Mouse (Mus musculus): ENCODE measurements around the gene Amd2. TPM values are rescaled to one million over a fixed set of nuclear protein-coding genes. Genes with fewer than 3 reads are reported as not detected.

Gene Amd2
- 2.0 and 2.3 TPM in 2 replicates for polyA plus RNA-seq (2015; fragmentation: Nextera tagmentation; extraction: Ambion mirVana)

DNA sequence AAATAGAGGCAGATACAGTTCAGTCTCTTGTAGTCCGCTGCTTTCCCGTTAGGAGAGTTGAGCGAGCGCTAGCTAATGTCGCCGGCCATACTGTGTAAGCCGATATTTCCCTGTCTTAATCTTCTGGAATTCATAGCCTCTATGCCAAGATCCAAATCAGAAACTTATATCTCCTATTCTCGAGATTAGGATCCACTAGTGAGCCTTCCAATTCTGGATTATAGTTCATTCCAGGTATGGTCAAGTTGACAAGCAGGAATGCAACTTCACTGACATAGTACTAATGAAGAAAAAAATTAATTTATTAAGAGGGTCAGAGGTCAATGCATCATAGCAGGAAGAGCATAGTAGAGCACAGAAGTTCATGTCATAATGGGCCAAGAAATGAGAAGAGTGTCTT lies at the start of gene Amd2:
Gene Amd2 (minus strand): TSS at position 101 of the 400 bp plus-strand sequence.
- no peak within 1 kb of the TSS for H3K4me3 ChIP-seq (ENCODE audit: low read depth, low read length)
- TF ChIP-seq CTCF (IDR thresholded peaks at IDR 0.05; ENCODE audit: low read depth) (no peak), EP300 (IDR thresholded peaks at IDR 0.05; ENCODE audit: low read depth) (no peak)
- H3K36me3 ChIP-seq (replicated peaks; ENCODE audit: insufficient read depth, low read length), result no peaks in the 10 kb centered on the region
- H3K4me1 ChIP-seq (ENCODE audit: insufficient read depth), result no peaks in the 10 kb centered on the region
- WGBS (ENCODE audit: insufficient replicate concordance), result 77% methylated on average over 8 of the region's 8 CpGs
- DNase-seq (no peak), ATAC-seq (no peak)
- H3K4me2 ChIP-seq (ENCODE audit: low read depth, low read length), result no peak within 1 kb of the TSS
- no peaks in the 10 kb centered on the region for H3K27me3 ChIP-seq (ENCODE audit: insufficient read depth, low read length)
- no peak within 1 kb of the TSS for H3K27ac ChIP-seq (ENCODE audit: low read depth)
- H3K9ac ChIP-seq (replicated peaks), result no peak within 1 kb of the TSS
- no peaks in the 10 kb centered on the region for H3K9me3 ChIP-seq (ENCODE audit: low read length)

DNA sequence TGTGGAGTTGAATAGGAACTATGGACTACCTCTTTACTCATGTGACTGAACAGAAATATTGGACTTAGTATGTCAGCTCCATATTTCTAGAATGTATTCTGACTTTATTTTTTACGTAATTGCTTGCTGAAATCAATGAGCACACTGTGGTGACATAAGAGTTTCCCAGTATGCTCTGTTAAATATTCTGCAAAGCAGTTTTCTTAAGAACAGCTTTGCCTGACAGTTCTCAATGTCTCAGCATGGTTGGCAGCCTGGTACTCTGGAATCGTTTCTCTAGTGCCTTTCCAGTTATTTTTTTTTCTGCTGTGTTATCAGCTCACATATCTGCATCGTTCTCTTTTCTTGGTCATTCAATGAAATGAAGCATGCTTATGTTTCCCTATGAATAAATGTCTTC lies 49.6 kb upstream of the Amd2 start:
- H3K4me3 ChIP-seq (ENCODE audit: low read depth, low read length), result no peak overlapping the region
- no peaks in the 10 kb centered on the region for H3K36me3 ChIP-seq (replicated peaks; ENCODE audit: insufficient read depth, low read length)
- H3K27ac ChIP-seq (ENCODE audit: low read depth), result no peak overlapping the region
- TF ChIP-seq EP300 (IDR thresholded peaks at IDR 0.05; ENCODE audit: low read depth) (no peak), CTCF (IDR thresholded peaks at IDR 0.05; ENCODE audit: low read depth) (no peak)
- H3K4me1 ChIP-seq (ENCODE audit: insufficient read depth), result no peaks in the 10 kb centered on the region
- no peak for ATAC-seq
- WGBS (ENCODE audit: insufficient replicate concordance), result 64% methylated on average over 3 of the region's 3 CpGs
- no peaks in the 10 kb centered on the region for H3K27me3 ChIP-seq (ENCODE audit: insufficient read depth, low read length)
- no peaks in the 10 kb centered on the region for H3K9me3 ChIP-seq (ENCODE audit: low read length)
- no peak for DNase-seq
- H3K9ac ChIP-seq (replicated peaks), result no peak overlapping the region
- H3K4me2 ChIP-seq (ENCODE audit: low read depth, low read length), result no peak overlapping the region

DNA sequence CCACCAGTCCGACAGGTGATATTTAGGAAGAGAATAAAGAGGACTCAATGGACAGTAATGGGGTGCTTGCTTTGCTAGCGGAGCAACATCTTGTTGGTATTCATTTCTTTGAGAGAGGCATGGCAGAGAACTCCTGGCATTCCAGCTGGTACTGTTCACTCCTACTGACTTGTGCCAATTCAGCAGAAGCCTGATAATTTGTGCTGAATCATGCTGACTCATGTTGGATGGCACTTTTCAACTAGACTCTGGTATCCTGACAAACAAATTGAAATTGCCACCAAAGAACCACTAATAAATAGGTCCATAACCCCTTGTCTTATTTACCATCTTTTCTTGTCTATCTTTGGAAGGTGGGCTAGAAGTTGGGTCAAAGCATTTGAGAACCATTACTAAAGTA lies 25.9 kb upstream of the Amd2 start:
- no peak for DNase-seq
- ATAC-seq, result no peak
- 83% methylated on average over 2 of the region's 2 CpGs for WGBS (ENCODE audit: insufficient replicate concordance)
- Histone ChIP-seq H3K9ac (replicated peaks) (no peak overlapping the region), H3K36me3 (replicated peaks; ENCODE audit: insufficient read depth, low read length) (no peaks in the 10 kb centered on the region), H3K9me3 (ENCODE audit: low read length) (no peaks in the 10 kb centered on the region), H3K4me1 (ENCODE audit: insufficient read depth) (no peaks in the 10 kb centered on the region), H3K4me3 (ENCODE audit: low read depth, low read length) (no peak overlapping the region), H3K27me3 (ENCODE audit: insufficient read depth, low read length) (no peaks in the 10 kb centered on the region), H3K27ac (ENCODE audit: low read depth) (no peak overlapping the region), H3K4me2 (ENCODE audit: low read depth, low read length) (no peak overlapping the region)
- TF ChIP-seq CTCF (IDR thresholded peaks at IDR 0.05; ENCODE audit: low read depth) (no peak), EP300 (IDR thresholded peaks at IDR 0.05; ENCODE audit: low read depth) (no peak)

DNA sequence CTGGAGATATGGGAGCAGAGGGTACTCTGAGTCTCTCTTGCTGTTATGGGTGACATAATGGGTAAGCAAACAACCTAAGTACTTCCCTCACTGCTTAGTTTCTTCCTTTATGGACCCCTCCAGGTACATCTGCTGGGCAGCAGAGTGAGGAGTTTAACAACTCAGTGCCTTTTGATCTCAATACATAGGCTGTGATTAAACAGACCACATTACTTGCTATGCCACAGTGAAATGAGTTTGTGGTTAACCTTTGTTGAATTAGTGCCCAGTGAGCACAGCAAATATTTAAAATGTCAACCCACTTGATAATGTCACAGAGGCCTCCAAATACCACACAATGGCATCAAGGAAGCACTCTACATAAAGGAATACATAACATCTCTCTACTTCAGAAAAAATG lies 2.6 kb upstream of the Amd2 start:
- H3K4me1 ChIP-seq (ENCODE audit: insufficient read depth), result no peaks in the 10 kb centered on the region
- no peaks in the 10 kb centered on the region for H3K27me3 ChIP-seq (ENCODE audit: insufficient read depth, low read length)
- ATAC-seq, result no peak
- no peak overlapping the region for H3K4me2 ChIP-seq (ENCODE audit: low read depth, low read length)
- H3K9ac ChIP-seq (replicated peaks), result no peak overlapping the region
- TF ChIP-seq CTCF (IDR thresholded peaks at IDR 0.05; ENCODE audit: low read depth) (no peak), EP300 (IDR thresholded peaks at IDR 0.05; ENCODE audit: low read depth) (no peak)
- no peak overlapping the region for H3K27ac ChIP-seq (ENCODE audit: low read depth)
- DNase-seq, result no peak
- no peaks in the 10 kb centered on the region for H3K36me3 ChIP-seq (replicated peaks; ENCODE audit: insufficient read depth, low read length)
- no peak overlapping the region for H3K4me3 ChIP-seq (ENCODE audit: low read depth, low read length)
- no peaks in the 10 kb centered on the region for H3K9me3 ChIP-seq (ENCODE audit: low read length)

Measured in liver, postnatal 0 days (tissue).